Mouse (Mus musculus) hindbrain, embryonic 15.5 days (tissue): ENCODE measurements around the gene B3gnt8. TPM values are rescaled to one million over a fixed set of nuclear protein-coding genes. Genes with fewer than 3 reads are reported as not detected.

ENCODE experiments used
- ATAC-seq: fragments of 200-750 bp; cut with Nextera tagmentation; 2 replicates; pipeline ENCODE4 v1.8.0; 2017; ENCODE audit warnings: low read depth, moderate number of reproducible peaks, moderate TSS enrichment; ENCODE audit not compliant: low FRiP score
- H3K27ac ChIP-seq: fragments of 300-500 bp; sonication (generic); replicated peaks from 2 replicates; pipeline ENCODE4 v1.5.1; 2015; ENCODE audit warnings: mild to moderate bottlenecking, inconsistent platforms
- H3K27me3 ChIP-seq: fragments of 300-500 bp; sonication (generic); 2 replicates; pipeline ENCODE4 v1.6.1; 2015; ENCODE audit warnings: control low read depth, inconsistent platforms
- H3K36me3 ChIP-seq: fragments of 300-500 bp; sonication (generic); 2 replicates; pipeline ENCODE4 v1.6.1; 2015; ENCODE audit warnings: control low read depth, inconsistent platforms
- H3K4me1 ChIP-seq: fragments of 300-500 bp; sonication (generic); replicated peaks from 2 replicates; pipeline ENCODE4 v1.6.1; 2015; ENCODE audit warnings: control low read depth, inconsistent platforms
- H3K4me2 ChIP-seq: fragments of 300-500 bp; sonication (generic); 2 replicates; pipeline ENCODE4 v1.6.1; 2015; ENCODE audit warnings: moderate library complexity, mild to moderate bottlenecking, inconsistent platforms
- H3K4me3 ChIP-seq: fragments of 300-500 bp; sonication (generic); 2 replicates; pipeline ENCODE4 v1.5.1; 2015; ENCODE audit warnings: mild to moderate bottlenecking, inconsistent platforms
- H3K9ac ChIP-seq: fragments of 300-500 bp; sonication (generic); 2 replicates; pipeline ENCODE4 v1.6.1; 2015; ENCODE audit warnings: inconsistent platforms
- H3K9me3 ChIP-seq: fragments of 300-500 bp; sonication (generic); 2 replicates; pipeline ENCODE4 v1.6.1; 2016; ENCODE audit warnings: control low read depth, inconsistent platforms
- WGBS: fragments of 180-500 bp; shearing (Covaris S2); methylation state at CpG from one replicate; pipeline ENCODE4 v1.1.7; 2015; 5-methylcytosine and 5-hydroxymethylcytosine counted together
- polyA plus RNA-seq: library from polyadenylated mRNA; unstranded; fragments of >200 nt; fragmentation: Nextera tagmentation; extraction: Ambion mirVana; gene quantifications from 2 replicates; pipeline ENCODE4 v1.2.1, GENCODE M21; 2015

Gene B3gnt8
- polyA plus RNA-seq, 1 experiment from 2014 or later = 0.89 TPM

DNA sequence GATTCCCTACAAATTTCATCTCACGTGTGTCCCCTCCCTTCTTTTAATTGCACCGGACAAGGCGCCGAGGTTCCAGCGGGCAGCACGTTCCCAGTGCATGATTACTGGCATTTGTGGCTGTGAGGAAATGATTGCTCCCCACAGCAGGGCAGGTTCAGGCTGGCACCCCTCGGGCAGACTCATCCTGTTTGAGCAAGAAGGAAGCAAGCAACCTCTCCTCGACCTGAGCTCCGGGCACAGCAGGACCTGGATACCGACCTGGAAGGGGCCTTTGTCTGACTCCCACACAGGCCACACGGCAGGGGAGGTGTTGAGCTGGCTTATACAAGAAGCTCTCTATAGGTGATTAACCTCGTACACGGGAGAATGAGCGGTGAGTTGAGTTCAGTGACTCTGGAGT is 18.6 kb downstream of the B3gnt8 start:
- H3K36me3 ChIP-seq = 0 out of 2 replicates have a peak, but pooled peaks cover 3% of the 10 kb centered on the region
- no peak overlapping the region for H3K4me3 ChIP-seq
- ATAC-seq = no peak
- H3K4me1 ChIP-seq = no peaks in the 10 kb centered on the region
- H3K27me3 ChIP-seq = no peaks in the 10 kb centered on the region
- no peak overlapping the region for H3K27ac ChIP-seq
- H3K9ac ChIP-seq = no peak overlapping the region
- H3K4me2 ChIP-seq = no peak overlapping the region
- H3K9me3 ChIP-seq = no peaks in the 10 kb centered on the region
- WGBS = 63% methylated on average over 14 of the region's 14 CpGs

DNA sequence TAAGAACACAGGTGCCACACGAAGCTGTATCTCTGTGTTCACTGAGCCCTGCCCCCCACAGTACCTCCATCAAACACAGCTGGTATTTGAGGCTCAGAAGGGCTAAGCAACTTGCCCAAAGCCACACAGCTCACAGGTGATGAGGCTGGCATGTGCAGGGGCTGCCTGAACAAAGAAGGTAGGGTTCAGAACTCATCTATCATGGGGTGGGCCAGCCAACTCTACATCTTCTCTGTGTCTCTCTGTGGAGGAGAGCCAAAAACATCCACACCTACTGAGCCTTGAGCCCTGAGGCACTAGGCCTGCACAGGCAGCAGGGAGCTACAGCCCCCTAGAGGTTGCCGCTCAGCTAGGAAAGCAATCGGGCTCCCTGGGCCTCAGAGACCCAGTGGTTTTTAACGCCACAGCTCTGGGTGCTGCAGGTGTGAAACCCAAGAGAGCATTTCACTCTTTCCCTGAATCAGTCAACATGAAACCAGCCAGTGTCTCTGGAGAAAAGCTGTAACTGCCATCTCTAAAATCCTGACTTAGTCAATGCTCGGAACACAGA is 21.2 kb downstream of the B3gnt8 start:
- no peak overlapping the region for H3K4me3 ChIP-seq
- no peaks in the 10 kb centered on the region for H3K36me3 ChIP-seq
- no peak overlapping the region for H3K4me2 ChIP-seq
- H3K9ac ChIP-seq = no peak overlapping the region
- 55% methylated on average over 5 of the region's 5 CpGs for WGBS
- H3K9me3 ChIP-seq = no peaks in the 10 kb centered on the region
- no peak for ATAC-seq
- H3K27ac ChIP-seq = no peak overlapping the region
- H3K4me1 ChIP-seq = no peaks in the 10 kb centered on the region
- H3K27me3 ChIP-seq = no peaks in the 10 kb centered on the region

DNA sequence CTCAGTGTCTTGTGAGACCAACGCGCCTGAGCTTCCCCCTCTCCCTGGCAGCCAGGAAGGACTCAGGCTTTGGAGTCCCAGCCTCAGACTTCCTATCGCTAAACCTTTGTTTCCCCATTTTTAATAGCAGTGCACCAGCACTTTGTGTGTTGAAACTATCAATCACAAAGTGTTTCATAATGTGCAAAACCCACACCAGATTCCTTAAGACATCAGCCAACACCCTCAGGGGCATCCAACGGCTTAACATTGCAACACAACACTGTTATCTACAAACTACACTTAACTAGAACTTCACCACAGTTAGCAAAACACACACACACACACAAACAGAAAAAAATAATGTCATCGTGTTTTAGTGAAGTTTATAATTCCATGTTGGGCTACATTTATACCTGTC is 23.4 kb downstream of the B3gnt8 start:
- 77% methylated on average over 5 of the region's 5 CpGs for WGBS

DNA sequence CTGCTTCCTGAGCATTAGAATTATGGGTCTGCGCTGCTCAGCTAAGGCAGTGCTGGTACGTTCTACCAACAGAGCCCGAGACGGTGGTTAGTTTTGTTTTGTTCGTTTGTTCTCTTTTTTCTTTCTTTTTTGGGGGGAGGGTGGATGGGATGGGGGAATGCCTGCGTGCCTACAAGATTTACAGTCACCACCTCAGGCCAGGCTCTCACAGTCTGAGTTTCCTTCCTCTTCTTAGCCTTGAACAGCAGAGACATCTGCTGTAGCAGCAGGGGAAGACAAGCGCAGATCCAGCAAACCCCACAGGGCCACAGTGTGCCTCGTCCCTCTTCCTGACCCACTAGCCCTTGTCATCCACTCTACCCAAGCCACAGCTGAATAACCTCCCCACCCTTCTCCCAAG is 24.8 kb downstream of the B3gnt8 start:
- no peak overlapping the region for H3K9ac ChIP-seq
- ATAC-seq = no peak
- H3K9me3 ChIP-seq = no peaks in the 10 kb centered on the region
- WGBS = 92% methylated on average over 8 of the region's 8 CpGs
- no peak overlapping the region for H3K4me3 ChIP-seq
- H3K27ac ChIP-seq = no peak overlapping the region
- no peak overlapping the region for H3K4me2 ChIP-seq
- peaks cover 6% of the 10 kb centered on the region for H3K4me1 ChIP-seq
- H3K27me3 ChIP-seq = no peaks in the 10 kb centered on the region
- H3K36me3 ChIP-seq = no peaks in the 10 kb centered on the region

More for the DNA sequence above, 23.4 kb downstream of the B3gnt8 start:
- no peak overlapping the region for H3K4me3 ChIP-seq
- no peaks in the 10 kb centered on the region for H3K4me1 ChIP-seq
- H3K27ac ChIP-seq = no peak overlapping the region
- no peaks in the 10 kb centered on the region for H3K9me3 ChIP-seq
- H3K9ac ChIP-seq = no peak overlapping the region
- H3K4me2 ChIP-seq = no peak overlapping the region
- no peaks in the 10 kb centered on the region for H3K27me3 ChIP-seq
- no peaks in the 10 kb centered on the region for H3K36me3 ChIP-seq
- no peak for ATAC-seq

DNA sequence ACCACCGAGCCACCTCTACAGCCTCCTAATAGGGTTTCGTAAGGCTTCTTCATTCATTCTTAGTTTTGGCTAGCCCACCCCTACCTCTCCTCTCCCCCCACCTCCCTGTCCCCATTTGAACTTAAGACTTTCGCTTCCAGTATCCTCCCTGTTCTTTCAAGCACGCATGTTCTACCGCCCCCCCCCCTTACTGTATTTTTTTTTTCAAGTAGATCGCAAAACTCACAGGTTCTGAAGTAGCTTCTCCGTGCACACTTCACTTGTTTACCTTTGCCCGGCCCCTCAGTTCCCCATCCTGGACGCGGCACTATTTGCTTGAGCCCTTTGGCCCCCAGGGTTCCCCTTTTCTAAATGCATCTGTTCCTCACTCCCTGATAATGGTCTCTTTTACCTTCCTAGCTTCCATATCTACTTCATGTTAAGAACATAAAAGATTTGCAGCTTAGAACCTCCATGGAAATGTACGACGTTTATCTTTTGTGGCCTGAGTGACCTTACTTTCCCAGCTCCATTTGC is 25.8 kb downstream of the B3gnt8 start:
- Histone ChIP-seq H3K4me2 (no peak overlapping the region), H3K4me1 (peaks cover 14% of the 10 kb centered on the region), H3K4me3 (no peak overlapping the region), H3K9ac (no peak overlapping the region), H3K9me3 (no peaks in the 10 kb centered on the region), H3K36me3 (no peaks in the 10 kb centered on the region), H3K27ac (no peak overlapping the region), H3K27me3 (no peaks in the 10 kb centered on the region)
- 93% methylated on average over 12 of the region's 12 CpGs for WGBS
- no peak for ATAC-seq

DNA sequence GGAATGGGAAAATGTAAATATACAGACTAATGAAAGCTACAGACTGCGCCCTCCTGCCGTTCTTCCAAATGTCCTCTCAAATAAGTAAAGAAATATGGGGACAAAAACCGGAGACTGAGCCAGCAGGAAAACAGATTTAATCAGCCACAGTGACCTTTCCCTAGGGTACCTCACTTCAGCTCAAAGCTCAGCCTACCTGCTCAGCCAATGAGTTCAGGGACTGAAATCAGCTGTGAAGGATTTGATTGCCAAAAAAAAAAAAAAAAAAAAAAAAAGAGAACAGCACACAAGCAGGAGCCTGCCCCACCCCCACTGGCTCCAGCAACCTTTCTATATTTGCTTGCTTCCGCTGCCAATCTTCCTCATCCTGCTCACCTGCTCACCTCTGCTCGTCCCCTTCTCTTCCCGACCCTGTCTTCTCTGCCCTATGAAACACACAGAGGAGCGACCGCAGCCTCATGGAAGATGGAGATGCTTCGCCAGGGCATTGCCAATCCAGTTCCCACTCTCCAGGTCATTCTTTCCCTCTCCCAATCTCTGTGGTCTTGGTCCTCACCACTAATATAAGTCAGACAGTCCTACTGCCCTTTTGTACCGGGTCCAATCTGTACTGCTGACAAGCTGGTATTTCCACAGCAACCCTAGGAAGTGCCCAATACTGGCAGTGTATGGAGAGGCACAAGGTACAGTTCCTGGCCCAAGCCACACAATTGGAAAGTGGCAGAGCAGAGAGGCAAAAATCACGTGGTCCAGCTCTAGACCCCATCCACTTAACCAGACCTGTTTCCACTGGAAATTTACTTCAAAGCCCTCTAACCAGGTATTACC is 29.4 kb downstream of the B3gnt8 start:
- Histone ChIP-seq H3K27ac (no peak overlapping the region), H3K4me3 (no peak overlapping the region), H3K36me3 (no peaks in the 10 kb centered on the region), H3K9me3 (no peaks in the 10 kb centered on the region), H3K4me1 (peaks cover 33% of the 10 kb centered on the region), H3K4me2 (no peak overlapping the region), H3K9ac (no peak overlapping the region), H3K27me3 (no peaks in the 10 kb centered on the region)
- ATAC-seq = no peak
- 76% methylated on average over 11 of the region's 11 CpGs for WGBS

DNA sequence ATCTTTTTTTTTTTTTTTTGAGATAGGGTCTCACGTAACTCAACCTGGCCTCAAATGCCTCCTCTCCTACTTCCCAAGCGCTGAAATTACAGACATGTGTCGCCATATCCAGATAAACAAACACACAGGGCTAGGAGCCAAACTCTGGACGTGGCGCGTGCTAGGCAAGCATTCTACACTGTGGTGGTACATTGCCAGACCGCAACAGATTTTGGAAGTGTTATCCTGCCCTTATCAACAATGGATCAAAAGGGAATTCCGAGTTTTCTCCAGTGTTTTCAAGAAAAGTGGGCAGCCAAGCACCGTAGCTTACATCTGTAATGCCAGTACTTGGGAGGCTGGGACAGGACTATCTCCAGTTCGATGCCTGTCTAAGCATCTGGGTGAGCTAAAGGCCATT is 31.3 kb downstream of the B3gnt8 start:
- Histone ChIP-seq H3K4me2 (peak overlapping the region; percentile 67), H3K4me3 (peak overlapping the region; percentile 69), H3K9ac (peak overlapping the region; percentile 71), H3K9me3 (no peaks in the 10 kb centered on the region), H3K27me3 (no peaks in the 10 kb centered on the region), H3K4me1 (peaks cover 33% of the 10 kb centered on the region), H3K27ac (no peak overlapping the region), H3K36me3 (no peaks in the 10 kb centered on the region)
- 39% methylated on average over 10 of the region's 10 CpGs for WGBS
- no peak for ATAC-seq

DNA sequence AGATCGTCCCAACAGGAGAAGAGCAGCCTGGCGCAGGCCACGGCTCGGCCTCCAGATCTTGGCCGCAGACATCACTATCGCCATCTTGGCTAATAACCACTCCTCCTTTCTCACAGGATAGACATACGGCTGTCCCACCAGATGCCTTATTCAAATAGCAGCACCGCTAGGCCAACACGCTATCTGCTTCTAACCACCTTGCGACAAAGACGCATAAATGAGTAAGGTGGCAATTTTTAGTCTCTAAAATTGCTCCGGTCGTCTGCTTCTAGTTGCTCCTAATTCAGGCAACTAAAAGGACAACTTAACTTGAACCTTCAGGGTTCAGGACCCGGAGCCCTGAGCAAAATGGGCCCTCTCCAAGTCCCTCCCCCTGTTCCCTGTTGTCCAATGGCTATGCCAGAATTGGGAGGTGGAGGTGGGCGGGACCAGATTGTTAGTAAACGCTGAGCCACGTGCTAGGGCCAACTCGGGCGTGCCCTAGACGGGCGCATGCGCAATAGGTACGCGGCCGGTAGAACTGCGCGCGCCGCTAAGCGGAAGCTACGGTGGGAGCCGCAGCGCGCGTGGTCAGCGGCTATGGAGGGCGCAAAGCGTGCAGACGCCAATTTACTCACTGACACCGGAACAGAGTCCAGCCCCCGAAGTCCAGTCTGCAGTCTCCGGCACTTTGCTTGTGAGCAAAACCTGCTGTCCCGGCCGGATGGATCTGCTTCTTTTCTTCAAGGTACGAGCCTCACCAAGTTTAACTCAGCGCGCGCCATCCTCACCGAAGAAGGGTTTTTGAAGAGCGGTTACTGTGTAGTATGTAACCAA is 32.4 kb downstream of the B3gnt8 start, which contains the start of the genes Bckdha and Exosc5:
Gene Bckdha (minus strand): TSS at position 325 of the 816 bp plus-strand sequence.
Gene Exosc5 (plus strand): TSS at position 508 of the 816 bp plus-strand sequence.
- peaks cover 33% of the 10 kb centered on the region for H3K4me1 ChIP-seq
- H3K4me3 ChIP-seq = peak within 1 kb of the TSS; percentile 69
- no peaks in the 10 kb centered on the region for H3K36me3 ChIP-seq
- peak within 1 kb of the TSS; percentile 67 for H3K4me2 ChIP-seq
- peak within 1 kb of the TSS; percentile 71 for H3K9ac ChIP-seq
- H3K9me3 ChIP-seq = no peaks in the 10 kb centered on the region
- H3K27me3 ChIP-seq = no peaks in the 10 kb centered on the region
- H3K27ac ChIP-seq = peak within 1 kb of the TSS; percentile 84
- ATAC-seq = peak; percentile 98
- under 1% methylated on average over 50 of the region's 50 CpGs for WGBS

DNA sequence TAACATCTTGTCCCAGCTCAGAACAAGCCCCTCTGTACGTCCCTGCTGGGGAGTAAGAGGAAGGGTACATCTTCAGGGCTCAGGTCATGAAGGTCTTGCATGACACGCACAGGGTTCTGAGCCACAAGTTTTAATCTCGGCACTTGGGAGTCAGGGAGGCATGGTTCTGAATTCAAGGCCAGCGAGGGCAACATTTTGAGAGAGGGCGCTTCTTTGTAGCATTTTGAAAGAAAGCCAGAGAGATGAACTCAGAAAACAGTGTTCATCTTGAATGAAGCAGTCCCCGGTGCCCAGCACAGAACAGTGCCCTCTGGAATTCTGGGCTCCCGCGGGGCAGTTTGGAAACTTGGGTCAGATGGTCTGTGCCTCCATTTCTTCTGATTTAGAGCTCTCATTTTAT is 39.9 kb downstream of the B3gnt8 start:
- WGBS = 96% methylated on average over 8 of the region's 8 CpGs

DNA sequence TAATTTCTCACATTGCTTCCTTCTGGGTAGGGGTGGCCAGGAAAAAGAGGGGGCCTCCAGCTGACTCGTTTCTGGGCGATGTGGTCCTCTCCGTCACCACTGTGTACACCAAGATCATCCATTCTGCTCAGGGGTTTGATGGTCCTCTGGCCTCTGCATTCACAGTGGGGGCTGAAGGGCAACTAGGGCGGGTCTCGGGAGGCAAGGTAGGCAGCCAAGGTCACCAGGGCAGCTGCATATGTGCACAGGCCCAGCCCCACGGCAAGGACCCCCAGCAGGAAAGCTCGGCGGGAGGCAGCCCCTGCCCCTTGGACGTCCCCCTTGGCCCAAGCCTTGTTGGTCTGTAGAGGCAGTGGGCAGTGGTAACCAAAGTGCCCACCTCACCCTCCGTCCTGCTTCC is 42.7 kb downstream of the B3gnt8 start:
- Histone ChIP-seq H3K27me3 (peaks cover 12% of the 10 kb centered on the region), H3K4me2 (no peak overlapping the region), H3K4me3 (no peak overlapping the region), H3K27ac (no peak overlapping the region), H3K9me3 (no peaks in the 10 kb centered on the region), H3K36me3 (peaks cover 23% of the 10 kb centered on the region), H3K4me1 (no peaks in the 10 kb centered on the region), H3K9ac (no peak overlapping the region)
- ATAC-seq = no peak
- 87% methylated on average over 10 of the region's 10 CpGs for WGBS

More for the DNA sequence above, 39.9 kb downstream of the B3gnt8 start:
- Histone ChIP-seq H3K9me3 (no peaks in the 10 kb centered on the region), H3K9ac (no peak overlapping the region), H3K4me1 (no peaks in the 10 kb centered on the region), H3K27me3 (no peaks in the 10 kb centered on the region), H3K27ac (no peak overlapping the region), H3K4me2 (no peak overlapping the region), H3K36me3 (peaks cover 26% of the 10 kb centered on the region), H3K4me3 (no peak overlapping the region)
- ATAC-seq = no peak

DNA sequence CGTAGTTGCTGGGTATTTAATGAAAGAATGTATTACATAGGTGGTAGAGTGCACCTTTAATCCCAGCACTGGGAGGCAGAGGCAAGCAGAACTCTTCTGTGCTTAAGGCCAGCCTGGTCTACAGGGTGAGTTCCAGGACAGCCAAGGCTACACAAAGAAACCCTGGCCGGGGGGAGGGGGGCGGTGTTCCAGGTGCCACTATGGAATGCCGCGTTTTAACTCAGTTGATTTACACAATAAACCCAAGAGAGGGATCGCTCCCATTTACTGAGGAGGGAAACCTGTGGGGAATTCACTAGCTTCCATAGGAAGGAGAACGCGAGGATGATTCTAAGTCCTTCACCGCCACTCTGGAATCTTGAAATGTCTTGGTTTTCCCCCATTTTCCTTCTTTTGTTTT is 43.2 kb downstream of the B3gnt8 start:
- 80% methylated on average over 9 of the region's 9 CpGs for WGBS
- no peaks in the 10 kb centered on the region for H3K9me3 ChIP-seq
- no peak overlapping the region for H3K9ac ChIP-seq
- H3K27me3 ChIP-seq = peaks cover 13% of the 10 kb centered on the region
- H3K4me3 ChIP-seq = no peak overlapping the region
- H3K4me1 ChIP-seq = peaks cover 5% of the 10 kb centered on the region
- no peak overlapping the region for H3K4me2 ChIP-seq
- no peak overlapping the region for H3K27ac ChIP-seq
- ATAC-seq = no peak
- peaks cover 19% of the 10 kb centered on the region for H3K36me3 ChIP-seq

DNA sequence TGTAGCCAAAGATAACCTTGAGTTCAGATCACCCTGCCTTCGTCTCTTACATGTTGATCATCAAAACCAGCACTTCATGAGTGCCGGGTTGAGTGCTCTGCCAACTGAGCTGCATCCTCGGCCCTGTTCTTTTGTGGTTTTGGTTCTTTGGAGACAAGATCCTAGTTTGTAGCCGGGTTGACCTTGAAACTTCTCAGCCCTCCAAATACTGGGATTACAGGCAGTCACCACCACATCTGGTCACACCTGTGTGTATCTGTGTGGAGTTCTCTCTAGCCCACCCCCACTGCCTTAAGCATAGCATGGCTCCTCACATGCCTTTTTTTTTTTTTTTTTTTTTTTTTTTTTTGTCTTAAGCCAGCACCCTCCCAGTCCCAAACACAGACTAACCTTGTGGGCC is 43.6 kb downstream of the B3gnt8 start:
- peaks cover 13% of the 10 kb centered on the region for H3K27me3 ChIP-seq
- WGBS = 95% methylated on average over 4 of the region's 4 CpGs
- no peak for ATAC-seq
- H3K9ac ChIP-seq = no peak overlapping the region
- H3K4me1 ChIP-seq = peaks cover 9% of the 10 kb centered on the region
- H3K36me3 ChIP-seq = peaks cover 18% of the 10 kb centered on the region; the same call in 1 of the 2 replicates
- no peaks in the 10 kb centered on the region for H3K9me3 ChIP-seq
- H3K27ac ChIP-seq = no peak overlapping the region
- H3K4me2 ChIP-seq = no peak overlapping the region
- H3K4me3 ChIP-seq = no peak overlapping the region
